Mouse (Mus musculus): ENCODE measurements around the gene Usp36. TPM values are rescaled to one million over a fixed set of nuclear protein-coding genes. Genes with fewer than 3 reads are reported as not detected.
A peak's percentile ranks its signal among the peaks of the same experiment; 100 is the strongest.

Usp36 gene
- total RNA-seq, 2 experiments from 2014 or later, result 11.1 to 14.7 TPM

DNA sequence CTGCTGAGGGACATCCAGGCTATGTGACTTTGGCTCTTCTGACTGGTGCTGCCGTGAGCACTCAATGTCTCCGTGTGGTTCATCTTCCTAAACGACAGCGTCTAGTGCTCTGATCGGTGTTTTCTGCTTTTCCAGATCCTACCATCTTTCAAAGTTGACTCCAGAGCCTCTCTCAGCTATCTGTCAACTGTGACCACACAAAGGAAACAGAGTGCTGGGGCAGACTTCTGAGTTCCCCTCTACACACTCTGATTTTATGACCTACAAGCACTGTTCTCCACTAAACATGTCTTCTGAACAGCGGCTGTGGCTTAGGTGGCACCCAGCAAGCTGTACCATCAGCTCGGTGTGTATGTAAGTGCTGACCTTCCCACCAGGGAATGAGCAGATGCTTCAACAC, 63.2 kb downstream of the Usp36 start:
- intact Hi-C loops (cut with DNase I), result no loop called here
- no peak for DNase-seq

DNA sequence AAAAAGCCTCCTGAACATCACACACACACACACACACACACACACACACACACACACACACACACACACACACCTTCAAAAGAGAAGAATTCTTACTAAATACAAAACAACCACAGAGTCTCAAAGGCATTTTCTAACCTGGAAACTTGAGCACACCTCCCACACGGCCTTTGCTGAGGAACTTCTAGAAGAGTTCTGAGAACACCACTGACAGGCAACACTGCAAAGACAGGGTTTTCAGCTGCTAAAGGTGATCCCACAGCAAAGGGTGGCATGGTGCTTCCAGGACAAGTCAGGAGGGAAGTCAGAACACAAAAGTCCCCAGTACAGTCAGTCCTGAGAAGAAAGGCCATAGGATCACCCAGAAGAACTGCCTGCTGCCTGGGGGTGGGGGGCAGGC, 64.2 kb downstream of the Usp36 start:
- DNase-seq, result no peak
- intact Hi-C loops (cut with DNase I), result no loop called here

DNA sequence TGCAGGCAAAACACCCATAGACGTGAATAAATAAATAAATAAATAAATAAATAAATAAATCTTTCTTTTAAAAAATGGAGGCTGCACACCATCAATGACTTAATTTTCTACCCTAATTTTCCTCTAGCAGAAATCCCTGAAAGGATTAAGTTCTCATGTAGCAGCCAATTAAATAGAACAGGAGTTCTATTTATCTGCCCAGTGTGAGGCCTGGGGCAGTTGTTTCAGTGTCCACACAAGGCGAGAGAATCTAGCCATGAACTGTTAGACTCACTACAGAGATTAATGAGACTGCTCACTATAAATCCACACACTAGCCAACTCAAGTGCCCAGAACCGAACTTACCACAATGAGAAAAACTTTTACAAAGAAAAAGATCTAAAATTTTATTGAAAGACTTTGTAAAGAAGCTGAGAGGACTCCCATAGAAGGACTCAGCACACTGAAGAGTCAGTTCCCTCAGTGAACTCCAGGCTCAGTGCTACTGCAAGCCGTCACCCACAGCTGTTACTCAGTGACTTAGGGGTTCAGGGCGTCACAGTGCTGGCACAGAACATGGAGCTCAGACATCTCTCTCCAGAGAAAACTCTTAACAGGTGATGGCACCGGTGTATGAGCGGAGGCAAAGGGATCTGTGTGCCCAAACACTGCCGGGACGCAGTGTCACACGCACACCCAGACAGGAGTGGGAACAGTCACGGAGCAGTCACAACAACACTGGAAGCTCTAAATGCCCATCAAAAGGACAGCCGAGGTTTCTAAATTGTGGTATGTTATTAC, 64.8 kb downstream of the Usp36 start:
- DNase-seq, result no peak
- intact Hi-C loops (cut with DNase I), result no loop called here

DNA sequence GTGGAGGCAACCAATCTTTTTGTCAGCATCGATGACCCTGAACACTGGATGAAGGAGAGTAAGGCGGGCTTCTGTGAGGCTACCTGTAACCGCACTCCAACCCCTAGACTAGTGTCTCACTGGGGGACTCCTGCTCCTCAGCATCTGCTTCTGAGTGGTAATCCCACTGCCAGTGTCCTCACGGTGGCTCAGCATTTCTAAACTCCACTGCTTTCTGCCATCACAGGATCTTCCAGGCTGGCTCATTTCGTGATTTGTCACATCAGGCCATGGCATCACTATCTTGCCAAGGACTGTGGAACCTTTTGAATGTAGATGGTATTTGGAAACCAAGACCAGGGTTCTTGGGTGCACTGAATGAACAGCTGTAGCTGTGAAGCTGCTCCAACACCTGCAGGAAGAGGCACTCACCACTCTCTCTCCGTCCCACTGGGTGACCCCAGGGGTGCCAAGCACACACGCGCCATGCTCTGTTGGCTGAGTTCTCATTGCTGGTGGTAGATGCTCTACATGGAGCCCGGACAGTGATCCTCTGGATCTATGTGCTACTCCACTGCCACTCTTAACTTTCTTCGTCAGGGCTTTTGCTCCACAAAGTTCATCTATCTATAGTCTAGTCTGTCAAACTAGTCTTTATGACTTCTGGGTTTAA, 66.5 kb downstream of the Usp36 start:
- intact Hi-C loops (cut with DNase I), result no loop called here

DNA sequence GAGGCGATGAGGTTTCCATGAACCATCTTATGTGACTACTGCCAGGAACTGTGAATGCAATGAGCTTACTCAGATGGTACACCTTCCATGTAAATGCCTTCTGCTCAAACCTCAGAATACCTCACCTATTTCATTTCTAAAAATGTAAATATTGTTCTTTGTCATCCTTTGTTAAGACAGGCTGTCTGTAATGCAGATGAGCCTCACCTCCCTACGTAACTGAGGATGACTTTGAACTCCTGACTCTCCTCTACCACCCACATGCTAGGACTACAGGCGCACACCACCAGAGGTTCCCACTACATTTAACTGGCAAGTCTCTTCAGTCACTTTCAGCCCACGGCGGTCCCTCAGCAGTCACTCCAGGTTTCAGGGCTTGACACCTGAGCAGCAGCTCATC, 67.1 kb downstream of the Usp36 start:
- DNase-seq, result no peak
- intact Hi-C loops (cut with DNase I), result no loop called here

More for the DNA sequence above, 66.5 kb downstream of the Usp36 start:
- DNase-seq, result no peak

DNA sequence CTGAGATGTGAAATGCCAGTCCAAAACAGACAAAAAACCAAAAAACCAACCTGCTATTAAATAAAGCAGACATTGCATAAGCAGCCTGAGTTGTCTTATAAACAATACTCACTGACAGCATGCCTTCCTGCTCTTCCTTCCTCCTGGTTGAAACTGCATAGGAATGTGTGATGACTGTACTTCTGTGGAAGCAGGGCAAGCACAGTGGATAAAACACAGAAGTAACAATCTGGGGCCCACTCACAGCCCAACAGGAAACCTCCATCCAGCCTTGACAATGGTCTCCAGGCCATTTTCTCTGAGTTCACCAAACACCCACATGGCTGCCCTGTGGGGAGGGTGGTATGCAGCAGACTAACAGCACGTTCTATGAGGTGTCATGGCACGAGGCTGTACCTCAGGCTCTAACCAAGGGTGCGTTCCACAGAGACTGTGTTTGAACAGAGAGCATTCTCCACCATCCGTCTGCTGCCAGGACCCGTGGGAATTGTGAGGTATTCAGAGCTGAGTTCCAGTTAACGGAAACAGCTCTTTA, 67.6 kb downstream of the Usp36 start:
- no peak for DNase-seq
- intact Hi-C loops (cut with DNase I), result no loop called here

DNA sequence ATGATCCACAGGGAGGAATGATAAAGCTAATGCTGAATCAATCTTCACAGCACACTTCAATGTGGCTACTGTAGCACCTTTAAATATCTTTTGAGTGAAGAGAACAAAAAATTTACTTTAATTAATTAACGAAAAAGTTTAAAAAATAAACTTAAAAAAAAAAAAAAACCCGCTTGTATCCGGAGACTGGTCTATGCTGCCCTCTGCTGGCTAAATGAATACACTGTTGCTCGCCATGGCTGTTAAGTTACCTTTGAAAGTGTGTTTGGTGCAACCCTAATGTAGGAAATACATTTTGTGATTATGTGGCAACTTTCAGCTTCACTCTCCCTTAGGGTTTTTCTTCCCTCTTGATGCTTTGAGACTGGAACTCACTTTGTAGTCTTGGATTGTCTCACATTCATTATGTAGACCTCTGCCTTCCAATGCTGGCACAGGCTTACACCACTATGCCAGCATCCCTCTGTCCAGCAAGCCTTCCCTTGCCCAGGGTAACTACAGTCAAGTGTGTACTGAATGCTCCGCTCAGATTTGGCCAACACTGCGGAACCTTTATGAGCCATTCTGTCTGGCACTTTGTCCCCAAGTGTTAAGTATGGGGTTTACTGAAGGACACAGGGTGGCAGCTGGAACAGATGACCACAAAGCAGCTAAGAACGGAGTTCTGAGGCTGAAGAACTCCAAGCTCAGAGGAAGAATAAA, 69.3 kb downstream of the Usp36 start:
- intact Hi-C loops (cut with DNase I), result loop anchor here (2.0 kb wide), 1 partner anchor 116 kb away; no protein-coding TSS in a partner anchor

DNA sequence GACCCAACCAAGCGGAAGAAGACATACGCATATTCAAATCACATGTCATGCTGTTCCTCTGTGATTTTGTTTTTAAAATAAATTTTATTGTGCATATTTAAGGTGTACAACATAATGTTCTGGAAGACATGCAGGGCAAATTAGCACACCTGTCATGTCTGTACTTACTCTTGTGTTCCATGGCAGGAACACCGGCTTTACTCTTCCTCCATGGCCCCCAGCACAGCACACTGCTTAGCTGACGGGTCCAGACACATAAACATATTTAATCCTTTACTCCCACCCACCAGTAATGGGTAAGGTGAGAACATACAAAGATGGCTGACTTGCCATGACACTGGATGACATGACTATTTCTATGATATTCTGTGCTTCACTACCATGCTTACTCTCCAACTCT, 71.0 kb downstream of the Usp36 start:
- intact Hi-C loops (cut with DNase I), result loop anchor here (5.0 kb wide), 2 partner anchors 37 to 347 kb away; partner anchors contain the start of gene Tha1

More for the DNA sequence above, 69.3 kb downstream of the Usp36 start:
- DNase-seq, result no peak

DNA sequence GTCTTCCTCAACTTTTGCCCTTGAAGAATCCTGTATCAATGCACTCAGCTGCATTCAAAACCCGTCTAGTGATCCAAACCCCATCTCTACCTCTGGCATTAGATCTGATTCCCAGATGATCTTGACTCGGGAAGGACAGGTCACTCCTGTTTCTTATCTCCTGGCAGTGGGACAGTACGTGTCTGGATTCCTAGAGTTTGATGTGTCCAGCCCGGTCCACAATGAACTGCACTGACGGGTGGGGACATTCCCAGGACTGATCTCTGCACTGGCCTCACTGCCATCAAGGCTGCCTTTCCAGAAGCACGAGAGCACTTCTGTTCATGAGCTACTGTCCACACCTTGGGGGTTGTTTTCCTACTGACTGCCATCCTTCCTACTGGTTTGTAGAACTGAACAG, 73.6 kb downstream of the Usp36 start:
- intact Hi-C loops (cut with DNase I), result loop anchor here (5.0 kb wide), 2 partner anchors 34 to 344 kb away; partner anchors contain the start of gene Tha1
- DNase-seq, result no peak

More for the DNA sequence above, 71.0 kb downstream of the Usp36 start:
- DNase-seq, result no peak

GRCm38 (mm10) chr11:118215928-118216458, 74.1 kb downstream of the Usp36 start:
- intact Hi-C loops (cut with DNase I), result loop anchor here (5.0 kb wide), 2 partner anchors 34 to 344 kb away; partner anchors contain the start of gene Tha1
- DNase-seq, result no peak

GRCm38 (mm10) chr11:118212636-118213112, 77.4 kb downstream of the Usp36 start:
- intact Hi-C loops (cut with DNase I), result loop anchor here (2.0 kb wide), 1 partner anchor 16 kb away; no protein-coding TSS in a partner anchor
- DNase-seq, result no peak

DNA sequence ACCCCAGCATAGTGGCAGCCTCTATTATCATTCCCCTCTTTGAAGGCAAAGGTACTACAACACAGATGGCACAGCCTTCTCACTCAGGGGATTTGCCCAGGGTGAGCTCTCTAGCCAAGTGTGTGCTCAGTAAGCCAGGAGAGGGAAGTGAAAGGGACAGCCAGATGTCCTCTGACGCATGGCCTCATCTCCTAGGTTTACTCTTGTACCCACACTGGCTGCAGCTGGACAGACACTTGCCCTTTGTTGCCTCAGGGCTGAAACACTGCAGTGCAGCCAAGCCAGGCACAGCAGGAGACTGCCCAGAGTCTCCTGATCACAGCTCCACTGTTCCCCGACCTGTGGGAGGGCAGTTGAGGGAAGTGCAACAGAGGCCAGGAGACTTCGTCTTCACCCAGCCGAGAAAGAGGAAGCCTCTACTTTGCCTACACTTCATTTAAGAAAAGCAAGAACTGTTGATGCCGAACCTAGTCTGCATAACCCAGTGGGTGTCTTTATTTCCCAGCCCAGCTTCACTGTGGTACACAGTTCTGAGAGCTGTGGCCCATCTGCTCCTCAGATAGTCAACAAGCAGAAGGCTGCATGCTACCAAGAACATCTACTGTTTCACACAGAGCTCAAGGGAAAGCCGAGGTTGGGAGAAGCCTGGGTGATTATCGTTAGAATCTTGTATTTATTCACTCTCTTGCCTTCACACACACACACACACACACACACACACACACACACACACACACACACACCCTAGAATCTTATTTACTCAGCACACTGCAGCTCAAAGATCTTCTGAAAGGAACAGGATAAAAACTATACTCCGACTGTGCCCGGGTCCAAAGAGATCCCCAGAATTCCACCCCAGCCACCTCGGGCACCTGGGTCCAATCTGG, 78.1 kb downstream of the Usp36 start:
- peak in 1 of 2 experiments; percentile 46 for DNase-seq
- intact Hi-C loops (cut with DNase I), result loop anchor here (2.0 kb wide), 1 partner anchor 15 kb away; no protein-coding TSS in a partner anchor

DNA sequence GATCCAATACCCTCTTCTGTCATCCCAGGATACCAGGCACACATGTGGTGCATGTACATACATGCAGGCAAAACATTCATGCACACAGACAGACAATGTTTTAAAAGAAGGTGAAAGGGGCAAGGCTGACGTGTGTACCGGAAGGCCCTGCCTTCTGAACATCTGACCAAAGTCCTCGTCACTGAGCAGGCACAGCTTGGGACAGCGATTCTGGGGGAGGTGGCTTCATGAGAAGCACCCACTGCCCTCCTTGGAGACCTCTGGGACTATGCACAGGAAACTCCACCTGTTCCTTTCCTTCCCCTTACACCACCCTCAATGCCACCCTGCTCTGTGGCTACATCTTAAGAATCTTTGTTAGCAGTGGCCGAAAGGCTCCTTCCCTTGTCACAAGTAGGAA, 79.1 kb downstream of the Usp36 start:
- intact Hi-C loops (cut with DNase I), result no loop called here

GRCm38 (mm10) chr11:118210116-118210515, 79.9 kb downstream of the Usp36 start:
- no peak for DNase-seq
- intact Hi-C loops (cut with DNase I), result no loop called here

More for the DNA sequence above, 79.1 kb downstream of the Usp36 start:
- DNase-seq, result no peak

Other genes starting within 250 kb of the Usp36 start
- under 1 TPM; 0.10 to 0.22 TPM for gene Dnah17, start 159.6 kb downstream of the Usp36 start, total RNA-seq (2021)
- gene Cyth1, start 41.7 kb downstream of the Usp36 start, total RNA-seq (2021), result 10 to 100 TPM; 33.5 to 34.7 TPM
- 1 to 10 TPM; 1.2 to 1.3 TPM for gene Cep295nl, start 52.3 kb upstream of the Usp36 start, total RNA-seq (2021)
- 10 to 100 TPM; 73.9 to 92.0 TPM for gene Timp2, start 65.5 kb upstream of the Usp36 start, total RNA-seq (2021)
- gene Lgals3bp, start 111.8 kb upstream of the Usp36 start, total RNA-seq (2021), result 10 to 100 TPM; 13.0 to 19.2 TPM
- 1 to 10 TPM; 9.4 to 9.7 TPM for gene Cant1, start 128.8 kb upstream of the Usp36 start, total RNA-seq (2021)
- 1 to 10 TPM; 9.3 to 9.7 TPM for gene C1qtnf1, start 138.0 kb upstream of the Usp36 start, total RNA-seq (2021)
- 1 to 10 TPM; 4.6 to 4.7 TPM for gene Engase, start 186.6 kb upstream of the Usp36 start, total RNA-seq (2021)